Mouse (Mus musculus): ENCODE measurements around the gene Csrnp3.

Gene Csrnp3

GRCm38 (mm10) chr2:66019235-66019634 is 173.7 kb downstream of the Csrnp3 start:
- DNase-seq (ENCODE audit: low read depth, low spot score): no peak

- DNase-seq (ENCODE audit: low read depth, low spot score): peak; percentile 37
Observed at GRCm38 (mm10) chr2:66023419-66023818, 177.9 kb downstream of the Csrnp3 start.

GRCm38 (mm10) chr2:66024837-66025236 is 179.3 kb downstream of the Csrnp3 start:
- DNase-seq (ENCODE audit: low read depth, low spot score): no peak

- DNase-seq (ENCODE audit: low read depth, low spot score): no peak
Observed at GRCm38 (mm10) chr2:66028812-66029211, 183.2 kb downstream of the Csrnp3 start.

DNA sequence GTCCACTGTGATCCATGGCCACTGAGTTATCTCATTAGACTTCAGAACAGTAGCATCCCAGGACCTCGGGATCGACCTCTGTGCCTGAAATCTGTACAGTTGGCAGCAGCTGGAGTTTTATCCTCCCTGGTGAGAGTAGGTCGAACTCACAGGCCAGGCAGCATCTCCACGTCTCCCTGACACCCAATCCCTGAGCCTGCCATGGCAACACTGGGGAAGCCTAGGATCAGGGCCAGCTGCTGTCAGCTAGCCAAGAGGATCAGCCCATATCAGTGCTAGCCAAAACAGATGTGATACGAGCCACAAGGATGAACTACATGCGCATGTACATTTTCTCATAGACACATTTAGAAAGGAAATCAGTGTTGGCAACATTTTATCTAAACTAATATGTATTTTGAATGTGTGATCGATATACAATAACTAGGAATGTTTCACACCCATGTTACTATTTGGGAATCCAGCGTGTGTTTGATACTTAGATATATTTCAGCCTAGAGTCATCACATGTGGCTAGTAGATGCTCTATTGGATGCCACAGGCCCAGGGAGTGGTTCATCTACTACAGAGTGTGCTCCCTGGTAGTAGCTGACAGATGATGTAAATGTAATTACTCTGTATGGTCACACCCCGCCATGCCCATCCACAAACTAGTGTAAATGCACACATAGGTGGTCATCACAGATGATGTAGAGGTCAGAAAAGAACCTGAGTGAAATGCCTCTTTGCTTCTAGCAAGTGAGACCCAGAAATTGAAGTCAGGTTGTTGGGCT is 189.5 kb downstream of the Csrnp3 start:
- DNase-seq (ENCODE audit: low read depth, low spot score): no peak

- no peak for DNase-seq (ENCODE audit: low read depth, low spot score)
Observed at GRCm38 (mm10) chr2:66040611-66041010, 195.0 kb downstream of the Csrnp3 start.

GRCm38 (mm10) chr2:66041203-66041916 is 195.8 kb downstream of the Csrnp3 start:
- DNase-seq (ENCODE audit: low read depth, low spot score): no peak

DNA sequence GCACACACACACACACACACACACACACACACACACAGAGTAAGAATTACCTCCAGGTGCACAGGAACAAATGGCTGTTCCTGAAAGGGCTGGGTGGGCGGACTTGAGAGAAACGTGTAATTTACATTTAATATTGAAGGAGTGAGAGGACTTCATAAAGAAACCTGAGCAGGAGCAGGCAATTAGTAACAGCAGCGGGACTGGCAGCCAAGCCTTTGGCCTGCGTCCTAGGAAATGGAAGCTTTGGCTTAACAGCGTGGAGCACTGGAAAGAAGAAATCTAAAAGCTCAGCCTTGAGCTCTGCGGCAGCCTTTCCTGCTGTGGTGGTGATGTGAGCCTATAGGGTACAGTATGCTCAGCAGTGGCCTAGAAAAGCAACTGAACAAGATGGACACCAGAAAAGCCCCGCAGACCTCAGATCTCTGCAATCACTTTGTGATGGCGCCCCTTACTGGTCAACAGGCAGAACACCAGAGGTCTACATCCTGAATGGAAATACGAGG is 196.4 kb downstream of the Csrnp3 start:
- DNase-seq (ENCODE audit: low read depth, low spot score): peak; percentile 82

- no peak for DNase-seq (ENCODE audit: low read depth, low spot score)
Observed at GRCm38 (mm10) chr2:66043441-66044404, 198.2 kb downstream of the Csrnp3 start.

DNA sequence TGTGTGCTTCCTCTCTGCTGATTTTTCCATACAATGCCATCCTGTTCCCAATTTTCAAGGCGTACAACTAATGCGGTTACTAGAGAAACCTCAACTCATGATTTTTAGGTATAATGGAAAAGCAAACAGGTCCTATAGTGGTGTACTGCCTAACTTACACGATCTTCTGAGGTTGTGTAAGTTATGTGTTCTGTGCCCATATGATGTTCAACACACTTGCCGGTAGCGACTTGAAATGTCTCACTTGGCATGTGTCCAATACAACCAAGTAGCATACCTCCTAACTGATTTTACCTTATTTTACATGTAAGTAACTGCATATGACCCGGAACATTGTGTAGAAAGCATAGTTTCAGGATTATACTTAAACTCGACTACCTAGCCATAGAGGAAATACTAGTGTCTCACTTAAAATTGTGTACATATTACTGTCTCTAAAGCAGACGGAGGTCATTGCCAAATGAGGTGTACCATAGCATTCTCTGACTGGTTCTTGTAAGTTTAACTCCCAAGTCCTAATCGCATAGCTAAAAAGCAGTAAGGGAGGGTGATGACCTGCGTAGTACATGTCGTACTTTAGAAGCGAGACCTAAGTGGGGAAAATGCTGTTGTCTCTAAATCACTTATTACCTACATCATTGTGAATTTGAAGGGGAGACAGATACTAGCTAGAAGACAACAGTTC is 199.0 kb downstream of the Csrnp3 start:
- DNase-seq (ENCODE audit: low read depth, low spot score): no peak

DNA sequence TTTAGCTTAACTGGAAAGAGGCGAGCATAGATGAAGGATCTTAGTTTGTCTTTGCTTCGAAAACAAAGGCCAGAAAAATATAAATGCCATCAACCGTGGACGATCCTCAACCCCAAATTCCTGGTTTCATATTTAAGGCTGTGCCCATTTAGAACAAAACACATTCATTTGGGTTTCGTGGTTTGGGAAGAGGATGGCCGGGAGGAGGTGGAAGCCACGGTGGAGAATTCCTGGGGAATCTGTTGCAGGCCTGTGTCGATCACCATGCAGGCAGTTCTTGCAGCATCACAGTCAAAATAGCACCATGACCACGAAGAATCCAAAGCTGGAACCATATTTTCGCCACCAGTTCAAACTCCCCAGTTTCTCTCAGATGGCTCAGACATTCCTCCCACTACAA is 217.7 kb downstream of the Csrnp3 start:
- no peak for DNase-seq (ENCODE audit: low read depth, low spot score)

DNA sequence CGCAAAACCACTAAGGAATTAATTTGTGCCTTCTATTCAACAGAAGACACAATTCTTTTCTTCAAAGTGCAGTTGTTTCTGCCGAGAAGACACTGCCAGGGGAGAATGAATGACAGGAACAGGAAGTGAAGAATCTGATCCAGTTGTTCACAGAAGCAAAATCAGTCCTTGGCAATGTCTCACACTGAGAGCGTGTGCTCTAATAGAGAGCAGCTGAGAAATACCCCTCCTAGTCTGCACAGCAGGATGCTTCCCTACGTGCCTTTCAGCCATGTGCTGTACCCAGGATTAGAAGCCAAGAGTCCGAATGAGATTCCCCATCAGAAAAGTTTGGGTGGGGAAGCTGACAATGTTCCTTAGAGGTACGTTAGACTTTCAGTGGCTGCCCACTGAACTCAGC is 223.9 kb downstream of the Csrnp3 start:
- DNase-seq (ENCODE audit: low read depth, low spot score): no peak

DNA sequence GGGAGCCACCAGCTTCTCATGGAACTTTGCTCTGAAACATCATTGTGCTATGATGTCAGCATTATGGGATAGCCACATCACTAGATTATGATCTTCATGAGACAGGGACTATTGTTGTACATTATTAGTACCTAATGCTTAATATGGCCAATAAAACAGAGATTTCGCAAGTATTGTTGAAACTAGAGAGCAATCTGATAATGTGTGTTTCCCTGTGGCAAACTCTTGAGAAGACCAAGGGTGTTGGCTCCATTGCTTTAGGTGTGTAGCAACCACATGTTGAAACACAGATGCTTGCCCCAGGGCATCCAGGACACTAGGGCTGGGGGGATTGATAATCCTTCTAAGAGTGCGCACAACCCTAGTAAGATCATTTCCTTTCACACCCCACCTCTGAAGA is 235.2 kb downstream of the Csrnp3 start:
- DNase-seq (ENCODE audit: low read depth, low spot score): no peak

All from R1 (cell line).